Mouse (Mus musculus): ENCODE measurements around the gene Cubn. TPM values are rescaled to one million over a fixed set of nuclear protein-coding genes. Genes with fewer than 3 reads are reported as not detected.

Cubn gene
- polyA plus RNA-seq (2012; rRNA removed) = 0.38 and 0.45 TPM in 2 replicates

DNA sequence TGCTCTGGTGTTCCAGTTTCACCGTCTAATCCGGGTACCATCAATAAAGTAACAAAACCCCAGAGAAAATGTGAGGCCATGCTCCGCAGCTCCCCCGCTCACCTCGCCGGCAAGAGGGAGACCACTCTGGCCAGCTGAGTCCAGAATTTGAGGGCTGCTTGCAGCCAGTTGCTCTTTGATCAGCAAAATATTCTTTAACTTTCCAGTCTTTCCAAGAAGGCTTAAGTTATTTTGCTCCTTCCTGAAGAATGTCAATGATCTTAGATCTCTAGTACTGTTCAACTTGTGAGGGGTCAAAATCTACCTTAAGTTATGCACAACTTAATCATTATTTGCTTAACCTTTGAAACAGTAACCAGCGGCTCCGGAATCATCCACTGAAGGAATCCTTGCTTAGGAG lies at the start of gene Cubn:
Gene Cubn (minus strand): TSS at position 80 of the 400 bp plus-strand sequence.

DNA sequence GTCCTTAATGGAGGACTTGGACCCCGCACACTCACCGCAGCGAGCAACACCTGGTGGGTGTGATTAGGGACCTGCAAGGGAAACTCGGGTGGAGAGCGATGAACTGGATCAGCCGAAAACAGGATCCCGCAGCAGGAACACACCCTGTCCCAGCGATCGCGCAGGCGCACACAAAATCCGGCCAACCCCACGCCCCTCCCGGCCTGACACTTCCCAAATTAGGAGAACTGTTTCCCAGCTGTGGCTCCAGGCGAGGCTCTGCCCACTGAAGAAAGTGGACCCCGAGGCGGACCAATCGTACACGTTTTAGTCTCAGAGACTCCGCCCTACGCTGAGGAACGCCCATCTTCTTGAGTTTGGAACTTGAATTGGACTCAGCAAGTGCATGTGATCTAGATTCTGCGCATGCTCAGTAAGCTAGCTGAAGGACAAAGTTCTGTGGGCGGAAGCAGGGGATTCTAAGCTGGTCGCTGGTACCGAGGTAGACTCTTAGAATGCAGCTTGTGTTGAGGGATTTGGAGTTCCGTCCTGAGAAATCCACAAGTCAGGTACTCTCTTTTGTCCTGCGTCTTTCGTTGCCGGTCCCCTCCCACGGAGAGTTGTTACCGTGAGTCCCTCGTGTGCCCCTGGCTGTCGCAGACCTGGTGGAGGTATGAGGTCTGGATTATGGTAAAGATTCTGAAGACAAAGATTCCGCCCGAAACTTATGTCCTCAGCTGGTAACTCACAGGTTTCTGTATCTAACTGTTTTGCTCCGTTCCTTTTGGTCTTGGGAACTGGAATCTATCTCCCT lies 220.3 kb downstream of the Cubn start, which contains the start of gene Rsu1:
Gene Rsu1 (minus strand): TSS at position 251 of the 793 bp plus-strand sequence.

Other genes with a start within 250 kb of the Cubn start
- gene Rsu1, start 220.4 kb downstream of the Cubn start, polyA plus RNA-seq (2012; rRNA removed) = 42.1 and 52.5 TPM in 2 replicates
- 8.6 and 8.9 TPM in 2 replicates for gene Trdmt1, start 52.9 kb upstream of the Cubn start, polyA plus RNA-seq (2012; rRNA removed)
- 1,093 and 1,129 TPM in 2 replicates for gene Vim, start 82.1 kb upstream of the Cubn start, polyA plus RNA-seq (2012; rRNA removed)

Measured in central nervous system, embryonic 14 days (tissue).